ENCODE assay signal across 8 mouse cellular contexts in genomic region chr2:18051026-18051830, GRCm38 (mm10). TPM values are rescaled to one million over a fixed set of nuclear protein-coding genes. Genes with fewer than 3 reads are reported as not detected.
DNase-seq lines count a peak whose midpoint lies in the region; ATAC-seq and TF ChIP-seq lines count a peak whose summit lies in the region.

No protein-coding gene starts in this region.

- no peaks in the 10 kb centered on the region for H3K27me3 ChIP-seq in kidney, adult 2 months (replicated peaks; ENCODE audit: control insufficient read depth, insufficient read depth, low read length)
- no peaks in the 10 kb centered on the region for H3K27me3 ChIP-seq in intestine, embryonic 16.5 days (replicated peaks; ENCODE audit: control insufficient read depth, insufficient read depth, low read length)
- no peaks in the 10 kb centered on the region for H3K27me3 ChIP-seq in neural tube, embryonic 11.5 days (ENCODE audit: control insufficient read depth, insufficient read depth, low read length)

- 80% methylated on average over 11 of the region's 11 CpGs for WGBS in kidney, adult 2 months
- WGBS in intestine, embryonic 16.5 days: 49% methylated on average over 11 of the region's 11 CpGs
- 10% methylated on average over 11 of the region's 11 CpGs for WGBS in neural tube, embryonic 11.5 days

- ATAC-seq in intestine, embryonic 16.5 days: no peak
- ATAC-seq in neural tube, embryonic 11.5 days (ENCODE audit: insufficient read depth, low FRiP score, low TSS enrichment): no peak
- no peak for ATAC-seq in inflammation-experienced regulatory T-cells, adult 6 months

- DNase-seq in kidney, adult 2 months: no peak
- DNase-seq in kidney, adult 9 months: no peak
- peak; percentile 49 for DNase-seq in neural tube, embryonic 11.5 days (ENCODE audit: low spot score)
- no peak for DNase-seq in left cerebral cortex, postnatal 14 days (ENCODE audit: low spot score in 2 of 2)
- no peak for DNase-seq in layer of hippocampus, postnatal 36 days

- no peaks in the 10 kb centered on the region for H3K9me3 ChIP-seq in intestine, embryonic 16.5 days (ENCODE audit: control insufficient read depth, low read length)
- H3K9me3 ChIP-seq in neural tube, embryonic 11.5 days (ENCODE audit: control insufficient read depth, low read length): no peaks in the 10 kb centered on the region

- no peak for TF ChIP-seq POLR2A in kidney, adult 2 months (IDR thresholded peaks at IDR 0.05; ENCODE audit: low read depth, low read length)
- no peak for TF ChIP-seq POLR2A in embryonic fibroblast, embryonic 13.5 days (IDR thresholded peaks at IDR 0.05; ENCODE audit: low read depth, low read length)

- peaks cover 11% of the 10 kb centered on the region; the same call in 1 of the 2 replicates for H3K4me1 ChIP-seq in kidney, adult 2 months (ENCODE audit: control insufficient read depth, insufficient read depth, low read length)
- peaks cover 5% of the 10 kb centered on the region; the same call in 1 of the 2 replicates for H3K4me1 ChIP-seq in embryonic fibroblast, embryonic 13.5 days (ENCODE audit: control insufficient read depth, insufficient read depth, low read length)
- H3K4me1 ChIP-seq in intestine, embryonic 16.5 days (ENCODE audit: control insufficient read depth, insufficient read depth, low read length): peaks cover 18% of the 10 kb centered on the region
- peaks cover 39% of the 10 kb centered on the region for H3K4me1 ChIP-seq in neural tube, embryonic 11.5 days (ENCODE audit: control insufficient read depth, insufficient read depth, low read length)

- TF ChIP-seq CTCF in kidney, adult 2 months (conservative IDR thresholded peaks at IDR 0.05; ENCODE audit: insufficient read depth, insufficient read length, low read depth, low read length): no peak
- TF ChIP-seq CTCF in embryonic fibroblast, embryonic 13.5 days (IDR thresholded peaks at IDR 0.05; ENCODE audit: borderline replicate concordance, insufficient read depth, low read length): no peak

- peak overlapping the region; percentile 51; the same call in 1 of the 2 replicates for H3K9ac ChIP-seq in intestine, embryonic 16.5 days (ENCODE audit: low read depth, low read length)
- peak overlapping the region; percentile 100 for H3K9ac ChIP-seq in neural tube, embryonic 11.5 days (ENCODE audit: low read length)

- H3K27ac ChIP-seq in kidney, adult 2 months (ENCODE audit: insufficient read depth, low read depth, low read length): no peak overlapping the region
- peak overlapping the region; percentile 90; the same call in 1 of the 2 replicates for H3K27ac ChIP-seq in embryonic fibroblast, embryonic 13.5 days (ENCODE audit: insufficient read depth, low read length)
- no peak overlapping the region; the same call in 1 of the 2 replicates for H3K27ac ChIP-seq in intestine, embryonic 16.5 days (ENCODE audit: low read length)
- H3K27ac ChIP-seq in neural tube, embryonic 11.5 days (ENCODE audit: low read depth, low read length): peak overlapping the region; percentile 100

- peak overlapping the region; percentile 43; the same call in 1 of the 2 replicates for H3K4me3 ChIP-seq in kidney, adult 2 months (ENCODE audit: insufficient read depth, low read depth, low read length)
- 0 out of 2 replicates have a peak overlapping the region, but pooled peaks have one; percentile 29 for H3K4me3 ChIP-seq in embryonic fibroblast, embryonic 13.5 days (ENCODE audit: insufficient read depth, low read length)
- H3K4me3 ChIP-seq in intestine, embryonic 16.5 days (ENCODE audit: low read length): peak overlapping the region; percentile 28; the same call in 1 of the 2 replicates
- peak overlapping the region; percentile 17; the same call in 1 of the 2 replicates for H3K4me3 ChIP-seq in neural tube, embryonic 11.5 days (ENCODE audit: low read depth, low read length)

- intact Hi-C loops in left cerebral cortex, postnatal 14 days (cut with DNase I): no loop called here

- H3K4me2 ChIP-seq in intestine, embryonic 16.5 days (ENCODE audit: low read depth, low read length): peak overlapping the region; percentile 95
- H3K4me2 ChIP-seq in neural tube, embryonic 11.5 days (ENCODE audit: low read depth): peak overlapping the region; percentile 84

- H3K36me3 ChIP-seq in kidney, adult 2 months (ENCODE audit: control insufficient read depth, insufficient read depth, low read length): no peaks in the 10 kb centered on the region
- H3K36me3 ChIP-seq in intestine, embryonic 16.5 days (ENCODE audit: control insufficient read depth, insufficient read depth, low read length): no peaks in the 10 kb centered on the region
- H3K36me3 ChIP-seq in neural tube, embryonic 11.5 days (ENCODE audit: control insufficient read depth, insufficient read depth, low read length): no peaks in the 10 kb centered on the region

RNA-seq across cellular contexts. Expression of gene Skida1, which starts 2.4 kb away (rescaled TPM):
- polyA plus RNA-seq in kidney, adult 2 months (2012; rRNA removed): 2.4 and 3.7 TPM in 2 replicates
- polyA plus RNA-seq in embryonic fibroblast, embryonic 13.5 days (2011; ENCODE audit: insufficient read length, low read depth, missing spikeins): 4.4 and 8.5 TPM in 2 replicates
- polyA plus RNA-seq in intestine, embryonic 16.5 days (2015; fragmentation: Nextera tagmentation; extraction: Ambion mirVana): 2.0 and 2.7 TPM in 2 replicates
- polyA plus RNA-seq in neural tube, embryonic 11.5 days (2014; fragmentation: Nextera tagmentation; extraction: Ambion mirVana): 12.0 and 15.5 TPM in 2 replicates
- total RNA-seq in left cerebral cortex, postnatal 14 days (2021): 1 to 10 TPM; 7.1 to 8.1 TPM
- polyA plus RNA-seq in inflammation-experienced regulatory T-cells, adult 6 months (2017; shearing (Covaris generic)): 1 to 10 TPM in 1 of 3 experiments, under 1 TPM in 2; 0.37 to 1.0 (median 0.83) TPM
- total RNA-seq in layer of hippocampus, postnatal 36 days (2021): 10 to 100 TPM; 17.2 to 17.3 TPM

RNA-seq across cellular contexts. Expression of gene Mllt10, which starts 3.8 kb away (rescaled TPM):
- 29.3 and 32.7 TPM in 2 replicates for polyA plus RNA-seq in kidney, adult 2 months (2012; rRNA removed)
- 49.3 and 52.0 TPM in 2 replicates for polyA plus RNA-seq in embryonic fibroblast, embryonic 13.5 days (2011; ENCODE audit: insufficient read length, low read depth, missing spikeins)
- polyA plus RNA-seq in intestine, embryonic 16.5 days (2015; fragmentation: Nextera tagmentation; extraction: Ambion mirVana): 45.4 and 47.2 TPM in 2 replicates
- polyA plus RNA-seq in neural tube, embryonic 11.5 days (2014; fragmentation: Nextera tagmentation; extraction: Ambion mirVana): 39.4 and 42.6 TPM in 2 replicates
- 10 to 100 TPM; 47.7 TPM for total RNA-seq in left cerebral cortex, postnatal 14 days (2021)
- polyA plus RNA-seq in inflammation-experienced regulatory T-cells, adult 6 months (2017; shearing (Covaris generic)): 10 to 100 TPM; 26.7 to 44.6 (median 37.8) TPM
- 10 to 100 TPM; 53.7 to 57.7 TPM for total RNA-seq in layer of hippocampus, postnatal 36 days (2021)

RNA-seq across cellular contexts. Expression of gene A930004D18Rik, which starts 13.7 kb away (rescaled TPM):
- polyA plus RNA-seq in kidney, adult 2 months (2012; rRNA removed): 1.7 and 2.8 TPM in 2 replicates
- 6.4 and 8.6 TPM in 2 replicates for polyA plus RNA-seq in embryonic fibroblast, embryonic 13.5 days (2011; ENCODE audit: insufficient read length, low read depth, missing spikeins)
- 9.8 and 11.5 TPM in 2 replicates for polyA plus RNA-seq in intestine, embryonic 16.5 days (2015; fragmentation: Nextera tagmentation; extraction: Ambion mirVana)
- 6.9 and 7.6 TPM in 2 replicates for polyA plus RNA-seq in neural tube, embryonic 11.5 days (2014; fragmentation: Nextera tagmentation; extraction: Ambion mirVana)
- total RNA-seq in left cerebral cortex, postnatal 14 days (2021): 1 to 10 TPM; 1.5 to 1.6 TPM
- 1 to 10 TPM in 2 of 3 experiments, under 1 TPM in 1; 0.17 to 4.6 (median 2.0) TPM for polyA plus RNA-seq in inflammation-experienced regulatory T-cells, adult 6 months (2017; shearing (Covaris generic))
- total RNA-seq in layer of hippocampus, postnatal 36 days (2021): 1 to 10 TPM; 3.0 to 5.6 TPM

RNA-seq across cellular contexts. Expression of gene H2al2a, which starts 54.5 kb away (rescaled TPM):
- 0.41 TPM in 1 of 2 replicates, not detected in the other for polyA plus RNA-seq in kidney, adult 2 months (2012; rRNA removed)
- not detected in 2 replicates for polyA plus RNA-seq in embryonic fibroblast, embryonic 13.5 days (2011; ENCODE audit: insufficient read length, low read depth, missing spikeins)
- not detected in 2 replicates for polyA plus RNA-seq in intestine, embryonic 16.5 days (2015; fragmentation: Nextera tagmentation; extraction: Ambion mirVana)
- polyA plus RNA-seq in neural tube, embryonic 11.5 days (2014; fragmentation: Nextera tagmentation; extraction: Ambion mirVana): not detected in 2 replicates
- not detected for total RNA-seq in left cerebral cortex, postnatal 14 days (2021)
- not detected for polyA plus RNA-seq in inflammation-experienced regulatory T-cells, adult 6 months (2017; shearing (Covaris generic))
- total RNA-seq in layer of hippocampus, postnatal 36 days (2021): not detected

Comparison
In these comparisons a context has a peak if more than half of its experiments do, and no peak if none do; other contexts are left out.
1. H3K27ac ChIP-seq: peak in embryonic fibroblast, embryonic 13.5 days (single experiment) and neural tube, embryonic 11.5 days (single experiment); none in kidney, adult 2 months (single experiment) and intestine, embryonic 16.5 days (single experiment).
2. Peak in every context shown above with its lines, with median percentiles within 50 percentile points of each other: H3K4me3 ChIP-seq.